ENCODE assay signal across 23 mouse cellular contexts in the genomic region with DNA sequence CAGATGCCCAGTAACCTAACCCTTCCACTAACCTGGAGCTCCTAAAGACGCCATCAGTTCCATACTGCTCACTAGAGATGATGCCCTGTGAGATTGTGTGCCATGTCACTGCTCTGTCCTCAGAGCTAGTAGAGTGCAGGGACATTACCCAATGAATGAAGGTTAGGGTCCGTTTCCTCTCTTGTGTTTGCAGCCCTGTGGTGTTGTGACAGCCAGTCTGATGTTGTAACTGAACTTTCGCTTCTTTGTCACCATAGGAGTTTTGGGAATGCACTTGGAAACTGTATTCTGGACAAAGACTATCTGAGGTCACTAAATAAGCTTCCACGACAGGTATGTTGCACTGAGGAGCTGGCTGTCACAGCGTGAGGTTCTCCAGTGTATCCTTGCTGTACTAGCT.
"Had no signal": no experiment of that assay in that cellular context is flagged by ENCODE, and none has a peak within 500 bp of the region (broad histone marks: within the 10 kb centered on the region; RNA-seq: fewer than 3 reads in every experiment).

No protein-coding gene starts in this region.

- H3K9ac ChIP-seq: limb, embryonic 13.5 days; liver, embryonic 13.5 days; lung, embryonic 15.5 days; midbrain, embryonic 12.5 days; neural tube, embryonic 13.5 days; stomach, embryonic 15.5 days had no signal

- H3K4me2 ChIP-seq: limb, embryonic 13.5 days; liver, embryonic 13.5 days; lung, embryonic 15.5 days; midbrain, embryonic 12.5 days; neural tube, embryonic 13.5 days; stomach, embryonic 15.5 days had no signal

- ATAC-seq: intestine, embryonic 16.5 days; midbrain, embryonic 16.5 days had no signal

- H3K9me3 ChIP-seq: limb, embryonic 10.5 days; limb, embryonic 13.5 days; liver, embryonic 13.5 days; lung, embryonic 15.5 days; midbrain, embryonic 12.5 days; neural tube, embryonic 13.5 days; stomach, embryonic 15.5 days had no signal

- H3K4me3 ChIP-seq: layer of hippocampus, adult 2 months; limb, embryonic 10.5 days; limb, embryonic 13.5 days; liver, embryonic 13.5 days; lung, embryonic 15.5 days; midbrain, embryonic 12.5 days; myocyte; neural tube, embryonic 13.5 days; stomach, embryonic 15.5 days had no signal

- H3K4me1 ChIP-seq: limb, embryonic 10.5 days; limb, embryonic 13.5 days; liver, embryonic 13.5 days; lung, embryonic 15.5 days; midbrain, embryonic 12.5 days; neural tube, embryonic 13.5 days; stomach, embryonic 15.5 days had no signal

- H3K27me3 ChIP-seq: limb, embryonic 13.5 days; liver, embryonic 13.5 days; lung, embryonic 15.5 days; midbrain, embryonic 12.5 days; neural tube, embryonic 13.5 days; stomach, embryonic 15.5 days had no signal

- H3K27ac ChIP-seq: kidney, postnatal 0 days; layer of hippocampus, adult 2 months; limb, embryonic 10.5 days; limb, embryonic 13.5 days; liver, embryonic 13.5 days; lung, embryonic 15.5 days; midbrain, embryonic 12.5 days; neural tube, embryonic 13.5 days; stomach, embryonic 15.5 days had no signal

- DNase-seq: kidney, adult 18-20 months; kidney, adult 9 months; kidney, postnatal 25 days; layer of hippocampus, adult 9-11 months; liver, embryonic 13.5 days; lung, adult 18-20 months; lung, postnatal 10 days; lung, postnatal 36 days; right cerebral cortex, adult 18-20 months; right cerebral cortex, postnatal 14 days; spleen, adult 18-20 months; thymus, postnatal 25 days had no signal
